Mouse (Mus musculus) heart, embryonic 13.5 days (tissue): ENCODE measurements around the gene Btbd9. TPM values are rescaled to one million over a fixed set of nuclear protein-coding genes. Genes with fewer than 3 reads are reported as not detected.

Source experiments
- ATAC-seq: fragments of 200-750 bp; cut with Nextera tagmentation; 2 replicates; pipeline ENCODE4 v1.8.0; 2017; ENCODE audit warnings: moderate TSS enrichment; ENCODE audit not compliant: insufficient number of reproducible peaks, low FRiP score, low TSS enrichment; ENCODE audit errors: extremely low read depth
- H3K27ac ChIP-seq: fragments of 300-500 bp; sonication (generic); replicated peaks from 2 replicates; pipeline ENCODE4 v1.5.1; 2015; ENCODE audit warnings: moderate library complexity, mild to moderate bottlenecking, inconsistent platforms
- H3K27me3 ChIP-seq: fragments of 300-500 bp; sonication (generic); replicated peaks from 2 replicates; pipeline ENCODE4 v1.6.1; 2015; ENCODE audit warnings: mild to moderate bottlenecking, inconsistent platforms
- H3K36me3 ChIP-seq: fragments of 300-500 bp; sonication (generic); 2 replicates; pipeline ENCODE4 v1.6.1; 2015; ENCODE audit warnings: mild to moderate bottlenecking, inconsistent platforms
- H3K4me1 ChIP-seq: fragments of 300-500 bp; sonication (generic); 2 replicates; pipeline ENCODE4 v1.6.1; 2015; ENCODE audit warnings: inconsistent platforms
- H3K4me2 ChIP-seq: fragments of 300-500 bp; sonication (generic); 2 replicates; pipeline ENCODE4 v1.6.1; 2015; ENCODE audit warnings: inconsistent platforms, mild to moderate bottlenecking, moderate library complexity
- H3K4me3 ChIP-seq: fragments of 300-500 bp; sonication (generic); 2 replicates; pipeline ENCODE4 v1.5.1; 2015; ENCODE audit warnings: moderate library complexity, mild to moderate bottlenecking, inconsistent platforms
- H3K9ac ChIP-seq: fragments of 300-500 bp; sonication (generic); 2 replicates; pipeline ENCODE4 v1.6.1; 2015; ENCODE audit warnings: inconsistent platforms, mild to moderate bottlenecking, moderate library complexity
- H3K9me3 ChIP-seq: fragments of 300-500 bp; sonication (generic); 2 replicates; pipeline ENCODE4 v1.6.1; 2016; ENCODE audit warnings: inconsistent platforms
- WGBS: fragments of 180-500 bp; shearing (Covaris S2); methylation state at CpG from one replicate; pipeline ENCODE4 v1.1.7; 2015; ENCODE audit warnings: mixed read lengths; 5-methylcytosine and 5-hydroxymethylcytosine counted together
- polyA plus RNA-seq: library from polyadenylated mRNA; unstranded; fragments of >200 nt; fragmentation: Nextera tagmentation; extraction: Ambion mirVana; gene quantifications from 2 replicates; pipeline ENCODE4 v1.2.1, GENCODE M21; 2015

Gene Btbd9
- polyA plus RNA-seq, 1 experiment from 2014 or later = 44.4 TPM

DNA sequence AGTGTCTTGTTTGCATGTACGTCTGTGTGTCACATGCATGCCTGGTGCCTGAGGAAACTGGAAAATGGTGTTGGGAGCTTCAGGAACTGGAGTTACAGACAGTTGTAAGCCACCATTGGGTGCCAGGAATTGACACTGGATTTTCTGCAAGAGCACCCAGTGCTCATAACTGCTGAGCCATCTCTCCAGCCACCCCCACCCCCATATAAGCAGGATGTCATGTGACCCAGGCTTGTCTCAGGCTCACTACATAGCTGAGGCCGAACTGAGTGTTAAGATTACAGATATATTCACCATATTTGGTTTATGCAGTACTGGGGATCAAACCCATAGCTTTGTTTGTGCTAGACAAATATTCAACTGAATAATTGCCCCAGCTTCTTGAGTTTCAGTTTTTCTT is 394.2 kb downstream of the Btbd9 start:
- Histone ChIP-seq H3K36me3 (peaks cover 14% of the 10 kb centered on the region; the same call in 1 of the 2 replicates), H3K9ac (no peak overlapping the region), H3K4me2 (no peak overlapping the region), H3K9me3 (no peaks in the 10 kb centered on the region), H3K4me3 (no peak overlapping the region), H3K27ac (no peak overlapping the region), H3K4me1 (peaks cover 35% of the 10 kb centered on the region), H3K27me3 (no peaks in the 10 kb centered on the region)
- no peak for ATAC-seq
- WGBS = 63% methylated on average over 2 of the region's 2 CpGs

DNA sequence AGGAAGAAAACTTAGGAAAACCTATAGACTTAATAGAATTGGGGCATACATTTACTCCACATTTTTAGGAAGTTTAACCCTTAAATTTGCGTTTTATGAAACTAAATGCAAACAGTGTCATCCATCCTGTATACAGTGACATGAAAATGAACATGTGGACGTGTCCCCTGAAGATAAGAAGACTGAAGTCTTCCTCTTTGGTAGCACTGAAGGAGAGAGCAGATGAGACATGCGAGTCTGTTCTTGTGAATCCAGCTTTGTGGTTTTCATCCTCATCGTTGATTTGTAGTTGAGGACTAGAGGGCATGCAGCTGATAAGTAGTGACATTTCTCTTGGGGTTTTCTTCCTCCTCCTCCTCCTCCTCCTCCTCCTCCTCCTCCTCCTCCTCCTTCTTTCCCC is 394.7 kb downstream of the Btbd9 start:
- Histone ChIP-seq H3K9me3 (no peaks in the 10 kb centered on the region), H3K4me1 (peaks cover 34% of the 10 kb centered on the region), H3K27ac (no peak overlapping the region), H3K27me3 (no peaks in the 10 kb centered on the region), H3K4me3 (no peak overlapping the region), H3K9ac (no peak overlapping the region), H3K36me3 (peaks cover 14% of the 10 kb centered on the region; the same call in 1 of the 2 replicates), H3K4me2 (no peak overlapping the region)
- WGBS = 61% methylated on average over 4 of the region's 4 CpGs
- ATAC-seq = no peak

DNA sequence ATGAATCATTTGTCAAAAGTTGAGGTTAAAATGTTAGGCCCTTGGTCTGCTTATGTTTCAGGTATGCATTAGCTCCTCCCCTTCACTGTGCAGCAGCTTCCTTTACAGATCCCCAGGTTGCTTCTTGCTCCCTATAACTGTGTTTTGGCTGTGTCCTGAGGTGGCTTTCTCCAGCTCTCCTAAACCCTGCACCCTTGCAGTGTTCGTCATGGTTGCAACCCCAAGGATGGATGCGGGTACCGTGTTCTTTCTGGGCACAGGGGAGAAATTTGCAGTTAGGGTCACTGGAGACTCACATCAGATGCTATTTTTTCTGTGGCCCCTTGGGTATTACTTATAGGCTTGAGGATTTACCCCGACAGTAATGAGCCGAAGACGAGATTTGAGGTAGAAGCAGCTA is 396.1 kb downstream of the Btbd9 start:
- Histone ChIP-seq H3K4me1 (peaks cover 26% of the 10 kb centered on the region), H3K4me2 (no peak overlapping the region), H3K36me3 (peaks cover 14% of the 10 kb centered on the region; the same call in 1 of the 2 replicates), H3K27me3 (no peaks in the 10 kb centered on the region), H3K9ac (no peak overlapping the region), H3K9me3 (no peaks in the 10 kb centered on the region), H3K27ac (no peak overlapping the region), H3K4me3 (no peak overlapping the region)
- no peak for ATAC-seq
- 86% methylated on average over 6 of the region's 6 CpGs for WGBS

DNA sequence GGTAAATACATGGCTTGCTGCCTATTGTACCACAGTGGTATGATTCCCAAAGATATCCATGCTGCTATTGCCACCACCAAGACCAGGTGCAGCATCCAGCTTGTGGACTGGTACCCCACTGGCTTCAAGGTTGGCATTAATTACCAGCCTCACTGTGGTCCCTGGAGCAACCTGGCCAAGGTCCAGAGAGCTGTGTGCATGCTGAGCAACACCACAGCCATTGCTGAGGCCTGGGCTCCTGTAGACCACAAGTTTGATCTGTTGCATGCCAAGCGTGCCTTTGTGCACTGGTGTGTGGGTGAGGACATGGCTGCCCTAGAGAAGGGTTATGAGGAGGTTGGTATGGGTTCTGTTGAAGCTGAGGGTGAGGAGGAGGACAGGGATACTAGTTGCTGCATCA is 397.9 kb downstream of the Btbd9 start:
- H3K27ac ChIP-seq = peak overlapping the region; percentile 20; the same call in 1 of the 2 replicates
- ATAC-seq = no peak
- H3K9me3 ChIP-seq = no peaks in the 10 kb centered on the region
- H3K36me3 ChIP-seq = peaks cover 12% of the 10 kb centered on the region; the same call in 1 of the 2 replicates
- H3K4me3 ChIP-seq = no peak overlapping the region
- H3K4me1 ChIP-seq = peaks cover 26% of the 10 kb centered on the region
- H3K9ac ChIP-seq = no peak overlapping the region
- 79% methylated on average over 1 of the region's 1 CpGs for WGBS
- H3K27me3 ChIP-seq = no peaks in the 10 kb centered on the region
- H3K4me2 ChIP-seq = no peak overlapping the region

DNA sequence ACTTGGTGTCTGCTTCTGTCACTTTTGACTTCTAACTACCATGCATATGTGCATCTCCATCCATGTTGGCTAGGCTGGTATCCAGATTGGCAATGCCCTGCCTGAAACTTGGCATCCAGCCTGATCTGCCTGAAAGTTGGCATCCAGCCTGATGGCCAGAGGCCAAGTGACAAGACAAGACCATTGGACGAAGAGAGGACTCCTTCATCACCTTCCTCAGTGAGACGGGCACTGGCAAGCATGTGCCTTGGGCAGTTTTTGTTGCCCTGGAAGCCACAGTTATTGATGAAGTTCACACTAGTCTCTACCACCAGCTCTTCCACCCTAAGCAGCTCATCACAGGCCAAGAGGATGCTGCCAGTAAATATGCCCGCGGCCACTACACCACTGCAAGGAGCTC is 398.9 kb downstream of the Btbd9 start:
- H3K4me3 ChIP-seq = no peak overlapping the region
- H3K9ac ChIP-seq = no peak overlapping the region
- no peak overlapping the region for H3K4me2 ChIP-seq
- no peaks in the 10 kb centered on the region for H3K9me3 ChIP-seq
- no peaks in the 10 kb centered on the region for H3K27me3 ChIP-seq
- peaks cover 25% of the 10 kb centered on the region for H3K4me1 ChIP-seq
- H3K27ac ChIP-seq = no peak overlapping the region
- no peak for ATAC-seq
- H3K36me3 ChIP-seq = peaks cover 12% of the 10 kb centered on the region; the same call in 1 of the 2 replicates
- WGBS = 63% methylated on average over 4 of the region's 4 CpGs

Other genes with a start within 250 kb of the Btbd9 start
- gene Dnah8, start 47.9 kb upstream of the Btbd9 start, polyA plus RNA-seq = 1.4 and 2.1 TPM in 2 replicates
- gene Glo1, start 50.4 kb upstream of the Btbd9 start, polyA plus RNA-seq = 194 and 205 TPM in 2 replicates